Mouse (Mus musculus) heart, embryonic 13.5 days (tissue): ENCODE results near the gene Olfr1191-ps1. TPM values are rescaled to one million over a fixed set of nuclear protein-coding genes. Genes with fewer than 3 reads are reported as not detected.
"Not testable (repeated sequence)": the region's sequence is repeated elsewhere in the genome, so short reads cannot be mapped to it uniquely, and the experiment has no call there.

Experiments used
- ATAC-seq: fragments of 200-750 bp; cut with Nextera tagmentation; 2 replicates; pipeline ENCODE4 v1.8.0; 2017; ENCODE audit warnings: moderate TSS enrichment; ENCODE audit not compliant: insufficient number of reproducible peaks, low FRiP score, low TSS enrichment; ENCODE audit errors: extremely low read depth
- H3K27ac ChIP-seq: fragments of 300-500 bp; sonication (generic); replicated peaks from 2 replicates; pipeline ENCODE4 v1.5.1; 2015; ENCODE audit warnings: moderate library complexity, mild to moderate bottlenecking, inconsistent platforms
- H3K27me3 ChIP-seq: fragments of 300-500 bp; sonication (generic); replicated peaks from 2 replicates; pipeline ENCODE4 v1.6.1; 2015; ENCODE audit warnings: mild to moderate bottlenecking, inconsistent platforms
- H3K36me3 ChIP-seq: fragments of 300-500 bp; sonication (generic); 2 replicates; pipeline ENCODE4 v1.6.1; 2015; ENCODE audit warnings: mild to moderate bottlenecking, inconsistent platforms
- H3K4me1 ChIP-seq: fragments of 300-500 bp; sonication (generic); 2 replicates; pipeline ENCODE4 v1.6.1; 2015; ENCODE audit warnings: inconsistent platforms
- H3K4me2 ChIP-seq: fragments of 300-500 bp; sonication (generic); 2 replicates; pipeline ENCODE4 v1.6.1; 2015; ENCODE audit warnings: inconsistent platforms, mild to moderate bottlenecking, moderate library complexity
- H3K4me3 ChIP-seq: fragments of 300-500 bp; sonication (generic); 2 replicates; pipeline ENCODE4 v1.5.1; 2015; ENCODE audit warnings: moderate library complexity, mild to moderate bottlenecking, inconsistent platforms
- H3K9ac ChIP-seq: fragments of 300-500 bp; sonication (generic); 2 replicates; pipeline ENCODE4 v1.6.1; 2015; ENCODE audit warnings: inconsistent platforms, mild to moderate bottlenecking, moderate library complexity
- H3K9me3 ChIP-seq: fragments of 300-500 bp; sonication (generic); 2 replicates; pipeline ENCODE4 v1.6.1; 2016; ENCODE audit warnings: inconsistent platforms
- WGBS: fragments of 180-500 bp; shearing (Covaris S2); methylation state at CpG from one replicate; pipeline ENCODE4 v1.1.7; 2015; ENCODE audit warnings: mixed read lengths; 5-methylcytosine and 5-hydroxymethylcytosine counted together
- polyA plus RNA-seq: library from polyadenylated mRNA; unstranded; fragments of >200 nt; fragmentation: Nextera tagmentation; extraction: Ambion mirVana; gene quantifications from 2 replicates; pipeline ENCODE4 v1.2.1, GENCODE M21; 2015

Olfr1191-ps1 gene
- polyA plus RNA-seq = not detected in 2 replicates

- not testable (repeated sequence) for H3K4me3 ChIP-seq, H3K36me3 ChIP-seq, H3K4me1 ChIP-seq, H3K9me3 ChIP-seq, ATAC-seq, H3K9ac ChIP-seq, H3K4me2 ChIP-seq, H3K27me3 ChIP-seq, H3K27ac ChIP-seq
- WGBS = 73% methylated on average over 1 of the region's 1 CpGs
Measured at GRCm38 (mm10) chr2:88640242-88640641, at the start of gene Olfr1191-ps1. Gene Olfr1191-ps1, plus strand, starts transcription at chr2:88640542.

DNA sequence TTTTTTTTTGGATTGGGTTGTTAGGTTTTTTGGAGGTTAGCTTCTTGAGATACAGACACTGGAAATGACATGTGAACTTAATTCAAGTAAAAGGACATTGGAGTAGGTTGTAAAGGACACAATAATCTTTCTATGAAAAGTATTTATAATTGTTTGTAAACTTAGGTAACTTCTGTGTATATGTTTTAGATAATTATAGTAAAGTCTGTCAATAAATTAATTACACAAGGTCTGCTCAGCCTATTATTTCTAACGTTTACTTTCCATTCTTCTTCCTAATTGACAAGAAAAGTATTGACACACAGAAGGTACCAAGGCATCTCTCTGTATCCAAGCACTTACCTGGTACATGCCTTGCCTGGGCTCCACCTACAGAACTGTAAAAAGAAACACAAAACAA, 7.9 kb downstream of the Olfr1191-ps1 start, which contains the start of gene Olfr1192-ps1:
Gene Olfr1192-ps1 (plus strand): TSS at position 301 of the 400 bp plus-strand sequence.
- H3K4me2 ChIP-seq = no peak within 1 kb of the TSS
- H3K9me3 ChIP-seq = no peaks in the 10 kb centered on the region
- H3K27ac ChIP-seq = no peak within 1 kb of the TSS
- no peak for ATAC-seq
- H3K4me3 ChIP-seq = no peak within 1 kb of the TSS
- H3K9ac ChIP-seq = no peak within 1 kb of the TSS
- H3K36me3 ChIP-seq = no peaks in the 10 kb centered on the region
- WGBS = 23% methylated on average over 1 of the region's 1 CpGs
- no peaks in the 10 kb centered on the region for H3K4me1 ChIP-seq
- H3K27me3 ChIP-seq = no peaks in the 10 kb centered on the region

DNA sequence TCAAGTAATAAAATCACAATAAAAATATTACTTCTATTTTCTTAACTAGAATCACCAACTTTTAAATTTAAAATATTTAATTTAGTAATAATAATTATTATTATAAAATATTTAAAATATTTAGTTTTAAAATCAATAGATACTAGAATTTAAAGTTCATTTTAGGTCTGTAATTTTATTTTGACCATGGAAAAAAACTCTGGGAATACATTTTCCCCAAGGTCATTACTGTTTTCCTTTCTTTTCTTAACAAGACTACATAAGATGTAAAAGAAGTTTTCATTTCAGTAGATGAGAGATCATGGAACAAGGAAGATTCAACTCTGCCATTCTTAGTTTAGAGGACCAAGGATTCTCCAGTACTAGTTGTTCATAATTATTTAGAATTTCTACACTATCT, 35.0 kb downstream of the Olfr1191-ps1 start, which contains the start of gene Olfr1193:
Gene Olfr1193 (plus strand): TSS at position 301 of the 400 bp plus-strand sequence.
- H3K4me3 ChIP-seq, H3K9me3 ChIP-seq, H3K4me1 ChIP-seq, H3K27ac ChIP-seq, H3K27me3 ChIP-seq, ATAC-seq, H3K4me2 ChIP-seq, H3K36me3 ChIP-seq, H3K9ac ChIP-seq: not testable (repeated sequence)

DNA sequence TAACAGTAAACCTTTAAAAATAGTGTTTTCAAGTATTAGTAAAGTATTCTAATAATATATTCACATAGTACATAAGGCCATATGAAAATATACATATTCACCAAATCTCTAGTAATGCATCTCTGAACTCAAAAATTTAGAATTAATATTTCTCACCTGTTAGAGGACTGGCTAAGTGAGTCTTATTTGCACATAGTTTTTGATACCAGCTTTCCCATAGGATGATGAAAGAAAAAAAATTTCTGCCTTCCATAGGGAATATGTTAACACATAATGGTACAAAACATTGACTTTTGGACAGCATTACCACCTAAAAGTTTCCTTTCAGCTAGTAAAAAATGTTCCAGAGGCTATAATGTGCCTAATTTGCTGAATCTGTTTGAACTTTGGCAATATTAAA, 48.7 kb downstream of the Olfr1191-ps1 start, which contains the start of gene Olfr1195:
Gene Olfr1195 (minus strand): TSS at position 101 of the 400 bp plus-strand sequence.
- Histone ChIP-seq H3K9me3 (peaks cover 6% of the 10 kb centered on the region), H3K9ac (no peak within 1 kb of the TSS), H3K4me3 (no peak within 1 kb of the TSS), H3K4me1 (no peaks in the 10 kb centered on the region), H3K4me2 (no peak within 1 kb of the TSS), H3K27me3 (no peaks in the 10 kb centered on the region), H3K27ac (no peak within 1 kb of the TSS), H3K36me3 (no peaks in the 10 kb centered on the region)
- ATAC-seq = no peak

Other genes starting within 250 kb of the Olfr1191-ps1 start
- not detected in 2 replicates for gene Olfr1179, start 234.1 kb upstream of the Olfr1191-ps1 start, polyA plus RNA-seq
- not detected in 2 replicates for gene Olfr1180, start 221.4 kb upstream of the Olfr1191-ps1 start, polyA plus RNA-seq
- not detected in 2 replicates for gene Olfr1181, start 214.4 kb upstream of the Olfr1191-ps1 start, polyA plus RNA-seq
- not detected in 2 replicates for gene Gm13757, start 191.4 kb upstream of the Olfr1191-ps1 start, polyA plus RNA-seq
- gene Olfr1183, start 185.7 kb upstream of the Olfr1191-ps1 start, polyA plus RNA-seq = not detected in 2 replicates
- not detected in 2 replicates for gene Olfr1184, start 156.9 kb upstream of the Olfr1191-ps1 start, polyA plus RNA-seq
- gene Olfr1185-ps1, start 147.2 kb upstream of the Olfr1191-ps1 start, polyA plus RNA-seq = not detected in 2 replicates
- gene Olfr1186, start 122.0 kb upstream of the Olfr1191-ps1 start, polyA plus RNA-seq = not detected in 2 replicates
- not detected in 2 replicates for gene Olfr1188, start 83.6 kb upstream of the Olfr1191-ps1 start, polyA plus RNA-seq
- gene Olfr1189, start 54.1 kb upstream of the Olfr1191-ps1 start, polyA plus RNA-seq = not detected in 2 replicates
- gene Olfr1192-ps1, start 8.0 kb downstream of the Olfr1191-ps1 start, polyA plus RNA-seq = not detected in 2 replicates
- not detected in 2 replicates for gene Olfr1193, start 35.1 kb downstream of the Olfr1191-ps1 start, polyA plus RNA-seq
- gene Olfr1195, start 48.6 kb downstream of the Olfr1191-ps1 start, polyA plus RNA-seq = not detected in 2 replicates
- not detected in 2 replicates for gene Olfr1196, start 64.1 kb downstream of the Olfr1191-ps1 start, polyA plus RNA-seq
- gene Olfr1197, start 91.8 kb downstream of the Olfr1191-ps1 start, polyA plus RNA-seq = not detected in 2 replicates
- gene Olfr1198, start 110.8 kb downstream of the Olfr1191-ps1 start, polyA plus RNA-seq = not detected in 2 replicates
- not detected in 2 replicates for gene Olfr1199, start 119.9 kb downstream of the Olfr1191-ps1 start, polyA plus RNA-seq
- not detected in 2 replicates for gene Olfr1200, start 129.9 kb downstream of the Olfr1191-ps1 start, polyA plus RNA-seq
- not detected in 2 replicates for gene Olfr1201, start 152.5 kb downstream of the Olfr1191-ps1 start, polyA plus RNA-seq
- gene Olfr1202, start 174.0 kb downstream of the Olfr1191-ps1 start, polyA plus RNA-seq = not detected in 2 replicates
- gene Olfr1205, start 189.2 kb downstream of the Olfr1191-ps1 start, polyA plus RNA-seq = not detected in 2 replicates
- gene Olfr1204, start 208.8 kb downstream of the Olfr1191-ps1 start, polyA plus RNA-seq = not detected in 2 replicates
- gene Olfr1206, start 222.7 kb downstream of the Olfr1191-ps1 start, polyA plus RNA-seq = not detected in 2 replicates